Mouse (Mus musculus) lung, embryonic 16.5 days (tissue): ENCODE data around the gene Dis3l2. TPM values are rescaled to one million over a fixed set of nuclear protein-coding genes. Genes with fewer than 3 reads are reported as not detected.

Experiments
- ATAC-seq: fragments of 200-750 bp; cut with Nextera tagmentation; 2 replicates; pipeline ENCODE4 v1.8.0; 2017; ENCODE audit warnings: low read depth, mild to moderate bottlenecking, moderate library complexity
- H3K27ac ChIP-seq: fragments of 300-500 bp; sonication (generic); 2 replicates; pipeline ENCODE4 v1.5.1; 2014; ENCODE audit warnings: mild to moderate bottlenecking, control low read depth, low read length
- H3K27me3 ChIP-seq: fragments of 300-500 bp; sonication (generic); 2 replicates; pipeline ENCODE4 v1.6.1; 2014; ENCODE audit warnings: low read depth, low read length, mixed read lengths; ENCODE audit not compliant: control insufficient read depth, insufficient read depth
- H3K36me3 ChIP-seq: fragments of 300-500 bp; sonication (generic); 2 replicates; pipeline ENCODE4 v1.6.1; 2014; ENCODE audit warnings: low read length; ENCODE audit not compliant: control insufficient read depth, insufficient read depth
- H3K4me1 ChIP-seq: fragments of 300-500 bp; sonication (generic); replicated peaks from 2 replicates; pipeline ENCODE4 v1.6.1; 2014; ENCODE audit warnings: low read length, mixed read lengths; ENCODE audit not compliant: control insufficient read depth, insufficient read depth
- H3K4me2 ChIP-seq: fragments of 300-500 bp; sonication (generic); 2 replicates; pipeline ENCODE4 v1.6.1; 2014; ENCODE audit warnings: low read depth, low read length, control low read depth
- H3K4me3 ChIP-seq: fragments of 300-500 bp; sonication (generic); 2 replicates; pipeline ENCODE4 v1.5.1; 2014; ENCODE audit warnings: mild to moderate bottlenecking, low read length, control low read depth
- H3K9ac ChIP-seq: fragments of 300-500 bp; sonication (generic); 2 replicates; pipeline ENCODE4 v1.6.1; 2014; ENCODE audit warnings: low read length, control low read depth
- H3K9me3 ChIP-seq: fragments of 300-500 bp; sonication (generic); 2 replicates; pipeline ENCODE4 v1.6.1; 2016; ENCODE audit warnings: low read length; ENCODE audit not compliant: control insufficient read depth
- WGBS: fragments of 180-500 bp; shearing (Covaris S2); extraction: QIAGEN DNeasy Blood & Tissue Kit; methylation state at CpG from one replicate; pipeline ENCODE4 v1.1.7; 2014; 5-methylcytosine and 5-hydroxymethylcytosine counted together
- polyA plus RNA-seq: library from polyadenylated mRNA; unstranded; fragments of >200 nt; fragmentation: Nextera tagmentation; extraction: Ambion mirVana; gene quantifications from 2 replicates; pipeline ENCODE4 v1.2.1, GENCODE M21; 2015

The Dis3l2 gene
- polyA plus RNA-seq, 1 experiment from 2014 or later = 25.6 TPM

DNA sequence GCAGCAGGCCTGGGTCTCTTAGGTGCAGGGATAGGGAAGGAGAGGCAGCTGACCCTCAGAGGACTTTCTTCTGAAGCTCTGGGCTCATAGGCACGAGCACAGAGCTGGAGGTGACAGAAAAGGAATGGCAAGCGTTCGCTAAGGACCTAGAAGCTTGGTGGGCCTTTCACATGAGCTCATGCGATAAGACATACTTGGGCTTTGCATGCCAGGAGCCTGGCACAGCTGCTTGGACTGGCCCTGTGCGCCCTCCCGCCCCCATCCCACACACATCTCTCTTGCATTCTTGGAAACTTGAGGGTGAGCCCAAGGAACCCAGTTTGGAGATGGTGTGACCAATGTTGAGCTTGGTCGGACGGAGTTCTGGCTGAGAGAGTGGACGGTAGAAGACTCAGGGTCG, 24.9 kb upstream of the Dis3l2 start:
- H3K36me3 ChIP-seq = no peaks in the 10 kb centered on the region
- H3K27ac ChIP-seq = no peak overlapping the region
- H3K4me2 ChIP-seq = no peak overlapping the region

DNA sequence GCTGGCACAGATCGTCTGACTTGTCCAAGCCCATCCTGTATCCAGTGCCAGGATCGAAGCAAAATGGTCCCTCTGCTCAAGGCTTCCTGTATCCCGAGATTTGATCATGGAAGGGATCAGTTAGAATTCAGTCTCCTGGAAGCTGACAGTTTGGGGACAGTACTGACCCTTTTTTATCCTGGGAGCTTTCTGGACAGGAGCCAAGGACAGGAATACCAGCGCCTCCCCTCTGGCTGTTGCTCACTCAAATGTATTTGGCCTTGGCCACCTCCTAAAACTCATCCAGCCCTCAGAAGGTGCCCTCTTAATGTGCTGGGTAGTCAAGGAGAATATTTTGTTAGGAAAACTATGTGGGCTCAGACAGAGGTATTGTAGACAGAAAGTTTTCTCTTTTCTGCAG, 16.4 kb upstream of the Dis3l2 start:
- Histone ChIP-seq H3K9ac (no peak overlapping the region), H3K27me3 (no peaks in the 10 kb centered on the region), H3K27ac (no peak overlapping the region), H3K36me3 (no peaks in the 10 kb centered on the region), H3K4me3 (no peak overlapping the region), H3K9me3 (no peaks in the 10 kb centered on the region), H3K4me2 (no peak overlapping the region), H3K4me1 (no peaks in the 10 kb centered on the region)
- 63% methylated on average over 4 of the region's 4 CpGs for WGBS
- ATAC-seq = no peak

More for the DNA sequence above, 24.9 kb upstream of the Dis3l2 start:
- H3K4me1 ChIP-seq = no peaks in the 10 kb centered on the region
- H3K4me3 ChIP-seq = no peak overlapping the region
- no peak for ATAC-seq
- H3K9me3 ChIP-seq = no peaks in the 10 kb centered on the region
- 85% methylated on average over 10 of the region's 10 CpGs for WGBS
- no peak overlapping the region for H3K9ac ChIP-seq
- no peaks in the 10 kb centered on the region for H3K27me3 ChIP-seq

DNA sequence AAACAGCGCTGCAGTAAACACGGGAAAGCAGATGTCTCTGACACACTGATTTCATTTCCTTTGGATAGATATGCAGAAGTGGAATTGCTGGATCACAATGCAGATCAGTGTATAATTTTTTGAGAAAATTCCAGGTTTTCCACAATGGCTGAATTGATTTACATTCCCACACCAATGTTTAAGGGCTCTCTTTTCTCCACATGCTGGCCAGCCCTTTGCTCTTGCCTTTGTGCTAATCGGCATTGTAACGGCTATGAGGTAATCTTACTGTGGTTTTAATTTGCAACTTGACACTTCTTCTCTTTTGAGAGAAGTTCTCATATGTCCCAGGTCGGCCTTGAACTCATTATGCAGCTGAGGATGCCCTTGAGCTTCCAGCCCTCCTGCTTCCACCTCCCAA, 12.6 kb upstream of the Dis3l2 start:
- no peaks in the 10 kb centered on the region for H3K4me1 ChIP-seq
- H3K9me3 ChIP-seq = no peaks in the 10 kb centered on the region
- no peaks in the 10 kb centered on the region for H3K27me3 ChIP-seq
- H3K27ac ChIP-seq = no peak overlapping the region
- H3K9ac ChIP-seq = no peak overlapping the region
- H3K4me2 ChIP-seq = no peak overlapping the region
- H3K36me3 ChIP-seq = no peaks in the 10 kb centered on the region
- H3K4me3 ChIP-seq = no peak overlapping the region
- no peak for ATAC-seq
- 62% methylated on average over 5 of the region's 5 CpGs for WGBS

DNA sequence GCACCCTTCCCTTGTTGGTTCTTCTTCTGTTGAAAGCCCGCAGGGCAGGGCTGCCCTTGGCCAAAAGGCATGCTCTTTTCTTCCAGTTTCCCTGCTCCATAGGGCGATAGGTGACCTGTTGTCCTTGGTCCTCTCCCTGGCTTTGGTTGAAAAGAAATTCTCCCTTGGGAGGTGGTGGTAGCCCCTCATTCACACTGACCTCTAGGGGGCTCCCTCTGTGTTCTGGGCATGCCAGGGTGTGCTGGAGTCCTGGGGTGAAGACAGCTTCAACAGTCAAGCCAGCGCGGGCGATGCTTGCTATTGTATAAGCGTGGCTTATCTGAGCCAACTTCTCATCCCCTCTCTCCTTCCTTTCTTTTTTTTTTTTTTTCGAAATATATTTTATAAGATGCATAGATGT, 6.7 kb upstream of the Dis3l2 start:
- H3K9ac ChIP-seq = no peak overlapping the region
- H3K27ac ChIP-seq = no peak overlapping the region
- no peaks in the 10 kb centered on the region for H3K27me3 ChIP-seq
- WGBS = 41% methylated on average over 7 of the region's 7 CpGs
- H3K4me2 ChIP-seq = no peak overlapping the region
- no peaks in the 10 kb centered on the region for H3K4me1 ChIP-seq
- H3K4me3 ChIP-seq = no peak overlapping the region
- no peaks in the 10 kb centered on the region for H3K36me3 ChIP-seq
- no peaks in the 10 kb centered on the region for H3K9me3 ChIP-seq
- no peak for ATAC-seq

DNA sequence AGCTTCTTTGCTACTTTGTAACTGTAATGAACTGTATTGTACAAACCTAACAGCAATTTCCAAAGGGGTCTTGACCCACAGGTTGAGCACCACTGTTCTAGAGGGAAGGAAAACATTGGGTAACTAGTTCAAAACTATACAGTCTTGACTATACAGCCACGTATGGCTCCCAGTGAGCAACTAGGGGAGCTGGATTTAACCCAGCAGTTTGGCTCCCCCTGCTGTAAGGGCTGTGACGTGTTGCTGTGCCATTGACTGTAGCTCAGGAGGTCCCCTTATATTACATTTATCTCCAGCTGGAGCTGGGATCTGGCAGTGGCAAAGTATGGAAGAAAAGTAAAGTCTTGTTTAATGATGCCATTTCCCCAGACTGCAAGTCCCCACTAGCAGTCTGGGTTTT, 4.9 kb upstream of the Dis3l2 start:
- 32% methylated on average over 2 of the region's 2 CpGs for WGBS
- no peak for ATAC-seq

DNA sequence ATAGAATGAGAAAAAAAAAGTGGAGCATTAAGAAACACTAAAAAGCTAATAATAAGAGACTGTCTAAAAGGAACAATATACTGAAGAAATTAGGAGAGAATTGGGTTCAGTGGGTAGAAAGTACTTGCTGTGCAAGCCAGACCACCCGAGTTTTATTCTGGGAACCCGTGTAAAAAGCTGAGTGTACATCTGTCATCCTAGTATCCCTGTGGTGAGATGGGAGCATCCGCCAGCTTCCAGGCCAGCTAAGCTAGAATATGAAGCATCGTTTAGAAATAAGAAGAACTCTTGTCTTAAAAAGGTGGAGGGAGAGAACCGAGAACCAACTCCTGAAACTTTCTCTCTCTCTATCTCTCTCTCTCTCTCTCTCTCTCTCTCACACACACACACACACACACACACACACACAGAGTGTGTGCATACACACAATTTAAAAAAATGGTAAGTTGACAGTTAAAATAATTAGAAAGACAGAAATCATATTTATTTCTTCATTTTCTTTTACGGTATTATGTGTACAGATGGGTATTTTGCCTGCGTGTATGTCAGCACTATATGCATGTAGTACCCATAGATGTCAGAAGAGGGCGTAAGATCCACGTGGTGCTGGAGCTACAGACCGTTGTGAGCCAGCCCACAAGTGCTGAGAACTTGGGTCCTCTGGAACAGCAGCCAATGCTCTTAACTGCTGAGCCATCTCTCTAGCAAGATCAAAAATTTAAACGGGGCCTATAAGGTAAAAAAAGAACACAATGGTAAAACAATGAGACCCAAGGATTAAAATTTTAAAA, 4.1 kb upstream of the Dis3l2 start:
- no peaks in the 10 kb centered on the region for H3K9me3 ChIP-seq
- no peak overlapping the region for H3K4me3 ChIP-seq
- no peak overlapping the region for H3K4me2 ChIP-seq
- H3K27me3 ChIP-seq = no peaks in the 10 kb centered on the region
- WGBS = 66% methylated on average over 11 of the region's 11 CpGs
- H3K36me3 ChIP-seq = no peaks in the 10 kb centered on the region
- no peaks in the 10 kb centered on the region for H3K4me1 ChIP-seq
- H3K27ac ChIP-seq = no peak overlapping the region
- no peak overlapping the region for H3K9ac ChIP-seq
- no peak for ATAC-seq

More for the DNA sequence above, 4.9 kb upstream of the Dis3l2 start:
- Histone ChIP-seq H3K9me3 (no peaks in the 10 kb centered on the region), H3K4me3 (no peak overlapping the region), H3K4me1 (no peaks in the 10 kb centered on the region), H3K4me2 (no peak overlapping the region), H3K27me3 (no peaks in the 10 kb centered on the region), H3K27ac (no peak overlapping the region), H3K36me3 (no peaks in the 10 kb centered on the region), H3K9ac (no peak overlapping the region)

DNA sequence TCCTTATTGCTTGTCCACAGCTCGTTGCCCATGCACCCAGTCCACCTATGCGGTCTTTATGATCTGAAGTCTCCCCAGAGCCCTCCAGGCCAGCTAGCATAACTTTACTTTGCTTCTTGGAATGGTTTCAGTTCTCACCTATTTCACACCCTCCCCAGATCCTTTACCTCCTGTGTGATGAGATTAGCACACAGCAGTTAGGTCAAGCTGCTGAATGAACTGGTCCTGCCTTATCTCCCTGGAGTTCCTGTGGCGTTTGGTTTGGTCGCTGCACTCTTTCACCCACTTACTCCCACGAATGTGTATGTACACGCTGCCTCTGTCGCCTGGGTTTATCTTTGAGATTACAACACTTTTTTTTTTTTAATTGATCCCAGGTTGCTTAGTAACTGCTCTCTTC, 3.2 kb upstream of the Dis3l2 start:
- Histone ChIP-seq H3K9ac (no peak overlapping the region), H3K4me3 (no peak overlapping the region), H3K36me3 (no peaks in the 10 kb centered on the region), H3K27me3 (no peaks in the 10 kb centered on the region), H3K27ac (no peak overlapping the region), H3K4me2 (no peak overlapping the region), H3K4me1 (0 out of 2 replicates have a peak, but pooled peaks cover under 1% of the 10 kb centered on the region), H3K9me3 (no peaks in the 10 kb centered on the region)
- 44% methylated on average over 7 of the region's 7 CpGs for WGBS
- ATAC-seq = no peak

DNA sequence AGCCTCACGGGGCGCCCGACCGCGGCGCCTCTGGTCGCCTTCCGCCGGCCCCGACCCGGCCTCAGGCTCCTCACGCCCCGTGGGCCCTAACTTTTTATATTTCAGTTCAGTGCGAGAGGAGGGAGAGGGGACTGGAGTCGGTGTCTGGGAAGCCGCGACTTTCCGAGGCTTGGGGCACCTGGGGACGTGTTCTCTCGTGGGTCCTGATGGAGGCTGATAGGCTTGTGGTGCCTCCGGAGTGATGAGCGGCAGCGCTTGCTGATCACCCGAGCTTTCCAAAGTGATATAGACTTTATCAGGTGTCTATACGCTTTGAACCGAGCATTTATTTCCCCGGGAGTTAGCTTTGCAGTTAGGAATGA, 338 bp downstream of the Dis3l2 start:
- under 1% methylated on average over 27 of the region's 27 CpGs for WGBS
- Histone ChIP-seq H3K27ac (peak overlapping the region; percentile 86), H3K4me1 (0 out of 2 replicates have a peak, but pooled peaks cover 2% of the 10 kb centered on the region), H3K4me3 (peak overlapping the region; percentile 96), H3K27me3 (no peaks in the 10 kb centered on the region), H3K9ac (peak overlapping the region; percentile 95), H3K36me3 (no peaks in the 10 kb centered on the region), H3K4me2 (peak overlapping the region; percentile 62), H3K9me3 (no peaks in the 10 kb centered on the region)
- ATAC-seq = no peak

DNA sequence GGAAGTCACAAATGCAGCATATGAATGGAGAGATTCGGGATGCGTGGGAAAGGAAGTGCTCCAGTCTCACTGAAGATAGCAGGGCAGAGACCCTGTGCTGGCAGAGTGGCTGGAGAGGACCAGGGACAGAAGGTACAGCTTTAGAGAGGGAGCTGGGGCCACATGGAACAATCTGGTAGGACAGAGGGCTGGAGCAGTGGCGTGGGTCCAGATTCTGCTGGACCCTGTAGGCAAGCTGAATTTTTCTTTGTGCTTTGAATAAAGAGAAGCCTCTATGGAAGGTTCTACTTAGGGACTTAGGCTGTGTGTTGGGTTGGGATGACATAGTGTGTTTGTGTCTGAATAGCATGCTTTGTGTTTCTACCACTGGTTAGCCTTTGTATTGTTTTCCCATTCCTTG, 1.9 kb downstream of the Dis3l2 start:
- ATAC-seq = no peak
- no peak overlapping the region for H3K4me3 ChIP-seq

More for the DNA sequence above, 1.9 kb downstream of the Dis3l2 start:
- H3K36me3 ChIP-seq = no peaks in the 10 kb centered on the region
- no peaks in the 10 kb centered on the region for H3K27me3 ChIP-seq
- no peaks in the 10 kb centered on the region for H3K9me3 ChIP-seq
- 0 out of 2 replicates have a peak, but pooled peaks cover 2% of the 10 kb centered on the region for H3K4me1 ChIP-seq
- no peak overlapping the region for H3K4me2 ChIP-seq
- 77% methylated on average over 3 of the region's 3 CpGs for WGBS
- H3K27ac ChIP-seq = no peak overlapping the region
- no peak overlapping the region for H3K9ac ChIP-seq
